Mouse (Mus musculus) CD4-positive helper T cell, adult 2 months (primary cell): Measurements from ENCODE around the gene St3gal3.

Experiments
- DNase-seq: peaks from one replicate; pipeline ENCODE4 v3.0.0-alpha.2; 2012; ENCODE audit warnings: low read depth, missing footprints, low spot score

The St3gal3 gene

DNA sequence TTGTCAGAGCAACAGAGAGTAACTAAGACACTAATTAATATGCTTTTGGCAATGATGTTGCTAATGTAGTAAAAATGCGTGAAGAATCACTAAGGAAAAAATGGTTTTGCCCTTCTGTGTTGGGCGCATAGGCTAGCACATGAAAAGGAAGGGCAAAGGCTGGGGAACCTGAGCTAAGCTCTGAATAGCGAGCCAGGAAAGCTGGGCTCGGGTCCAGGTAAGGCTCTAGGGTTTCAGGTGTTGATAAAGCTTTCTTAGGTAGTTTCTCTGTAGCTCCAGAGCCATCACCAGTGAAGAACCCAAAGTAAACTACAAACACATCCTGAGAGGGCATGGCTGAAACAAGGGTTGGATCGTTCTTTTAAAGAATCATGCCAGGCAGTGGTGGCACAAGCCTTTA lies 6.8 kb upstream of the St3gal3 start:
- no peak for DNase-seq

- no peak for DNase-seq
These were observed 4.2 kb upstream of the St3gal3 start for GRCm38 (mm10) chr4:118138891-118139290.

GRCm38 (mm10) chr4:118137857-118138256 lies 3.1 kb upstream of the St3gal3 start:
- no peak for DNase-seq

DNA sequence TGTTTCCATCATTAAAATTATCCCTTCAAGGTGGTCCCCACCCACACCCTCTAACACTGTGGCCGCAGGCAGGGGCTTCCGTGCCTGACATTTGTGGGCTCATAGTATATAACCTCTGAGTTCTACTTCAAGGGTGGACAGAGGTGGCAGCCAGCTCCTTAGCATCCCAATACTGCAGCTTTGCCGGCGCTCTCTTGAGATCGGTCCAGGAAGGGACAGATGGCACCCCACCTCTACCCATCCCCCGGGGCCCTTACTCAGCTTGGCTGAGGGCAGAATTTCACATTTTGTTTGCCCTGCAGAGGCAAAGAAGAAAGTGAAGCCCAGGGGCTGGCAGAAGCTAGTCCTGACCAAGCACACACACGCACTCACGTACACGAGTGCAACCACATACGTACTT lies 2.6 kb upstream of the St3gal3 start:
- no peak for DNase-seq

DNA sequence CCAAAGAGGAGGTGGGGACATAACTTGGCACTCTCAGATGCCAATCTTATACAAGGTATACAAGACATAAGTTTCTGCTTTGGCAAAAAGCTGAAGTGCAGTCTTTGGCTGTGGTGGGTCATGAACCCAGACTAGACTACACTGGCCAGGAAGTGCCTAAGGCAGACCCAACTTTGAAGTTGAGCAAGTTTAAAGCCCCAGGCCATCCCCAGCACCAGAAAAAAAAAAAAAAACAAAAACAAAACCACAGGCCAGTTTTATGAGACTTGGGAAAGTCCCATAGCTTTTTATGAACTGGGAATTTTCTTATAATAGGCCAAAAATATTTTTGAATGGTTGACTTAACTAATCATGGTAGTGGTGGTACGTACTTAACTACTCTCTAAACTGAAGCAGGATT lies 700 bp upstream of the St3gal3 start:
- no peak for DNase-seq

DNA sequence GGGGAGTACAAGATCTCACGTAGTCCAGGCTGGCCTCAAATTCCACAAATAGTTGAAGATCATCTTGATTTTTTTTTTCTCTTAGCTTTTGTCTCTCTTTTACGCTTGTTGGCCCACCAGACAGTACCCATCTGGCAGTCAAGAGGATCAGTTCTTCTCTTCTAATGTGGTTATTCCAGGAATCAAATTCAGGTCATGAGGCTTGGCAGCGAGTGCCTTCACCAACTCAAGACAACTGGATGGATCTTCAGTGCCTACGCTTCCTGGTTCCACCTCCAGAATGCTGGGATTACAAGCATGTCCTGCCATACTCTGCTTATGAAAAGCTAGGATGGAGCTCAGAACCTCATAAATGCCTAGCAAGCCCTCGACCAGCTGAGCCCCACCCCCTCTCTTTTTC lies 3.4 kb downstream of the St3gal3 start:
- DNase-seq, result no peak

DNA sequence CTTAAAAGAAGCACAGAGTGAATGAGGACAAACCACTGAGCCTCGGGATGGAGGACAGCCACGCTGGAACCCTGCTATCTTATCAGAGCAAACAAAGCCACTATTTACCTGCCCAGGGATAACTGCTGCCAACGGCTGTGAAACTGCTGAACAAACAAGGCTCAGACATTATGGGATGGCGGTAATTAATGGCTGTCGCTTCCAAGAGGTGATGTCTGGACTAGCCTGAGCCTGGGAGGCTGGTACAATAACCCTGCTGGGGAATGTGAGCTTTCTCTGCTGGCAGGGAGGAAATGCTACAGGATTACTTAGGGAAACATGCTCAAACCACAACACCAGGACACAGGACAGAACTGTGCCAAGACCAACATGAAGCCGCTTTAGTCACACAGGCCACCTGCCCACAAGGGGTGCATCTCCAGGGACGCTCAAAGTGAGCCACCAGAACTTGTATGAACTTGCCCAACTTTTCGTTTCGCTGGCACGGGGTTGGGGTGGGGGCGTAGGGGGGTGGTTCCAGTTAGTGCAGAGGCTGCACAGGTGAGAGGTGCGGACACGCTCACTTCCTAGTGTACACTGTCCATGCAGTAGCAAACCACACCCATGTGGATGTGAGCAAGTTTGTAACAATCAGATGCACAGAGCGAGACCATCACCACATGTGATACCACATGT lies 11.5 kb downstream of the St3gal3 start:
- DNase-seq, result no peak

DNA sequence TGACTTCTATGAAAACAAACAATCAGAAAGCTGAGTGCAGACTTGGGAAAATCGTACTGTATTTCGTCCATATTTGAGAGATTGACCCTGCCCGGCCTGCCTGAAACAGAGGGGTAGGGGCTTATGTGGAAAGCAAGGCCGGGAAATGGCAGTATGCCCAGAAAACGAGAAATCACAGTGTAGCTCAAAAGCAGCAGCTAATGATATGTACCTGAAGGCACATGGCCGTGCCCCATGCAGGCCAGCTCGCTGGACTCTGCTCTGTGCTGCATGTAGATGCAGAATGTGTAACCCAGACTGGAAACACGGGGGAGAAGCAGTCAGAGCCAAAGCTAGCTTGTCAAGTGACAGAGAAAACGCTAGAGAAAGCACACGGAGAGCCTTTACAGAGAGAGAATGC lies 12.6 kb downstream of the St3gal3 start:
- no peak for DNase-seq

- DNase-seq, result no peak
These were observed 17.1 kb downstream of the St3gal3 start for GRCm38 (mm10) chr4:118117565-118117964.

DNA sequence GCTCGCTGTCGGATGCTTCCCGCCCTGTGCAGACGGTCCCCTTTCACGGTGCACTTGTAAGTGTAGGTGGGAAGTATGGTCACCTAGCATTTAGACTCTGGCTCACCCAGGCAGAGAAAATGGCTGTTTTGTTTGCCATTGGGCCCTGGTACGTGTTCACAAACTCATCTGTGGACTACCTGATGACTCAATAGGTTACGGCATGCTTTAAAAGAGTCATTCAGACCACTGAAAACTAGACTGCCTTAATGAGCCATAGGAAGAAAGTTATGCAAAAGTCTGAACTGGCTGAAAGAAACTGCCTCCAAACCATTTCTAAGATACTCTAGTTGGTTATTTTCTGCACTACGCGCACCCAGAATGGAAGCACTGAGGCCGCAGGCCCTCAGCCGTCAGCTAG lies 18.6 kb downstream of the St3gal3 start:
- DNase-seq, result no peak

- DNase-seq, result no peak
These were observed 19.6 kb downstream of the St3gal3 start for GRCm38 (mm10) chr4:118115132-118115531.

GRCm38 (mm10) chr4:118112601-118113000 lies 22.1 kb downstream of the St3gal3 start:
- no peak for DNase-seq

GRCm38 (mm10) chr4:118109649-118110048 lies 25.1 kb downstream of the St3gal3 start:
- no peak for DNase-seq

DNA sequence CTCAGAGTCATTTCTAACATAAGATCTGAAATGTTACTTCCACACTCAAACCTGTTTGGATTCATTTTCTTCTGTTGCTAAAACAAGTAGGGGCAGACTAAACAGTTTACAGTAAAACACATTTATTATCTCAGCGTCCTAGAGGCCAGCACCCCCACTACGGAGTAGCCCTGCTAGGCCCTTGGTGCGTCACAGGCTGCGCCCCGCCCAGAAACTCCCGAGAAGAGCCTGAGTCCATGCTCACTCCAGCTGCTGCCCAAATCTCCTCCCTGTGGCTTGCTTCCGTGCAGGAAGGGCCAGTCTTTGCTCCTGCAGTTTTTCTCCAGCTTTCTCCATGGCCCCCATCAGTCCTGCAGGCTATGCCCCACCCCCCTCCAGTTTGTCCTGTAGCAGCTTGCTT lies 25.9 kb downstream of the St3gal3 start:
- DNase-seq, result no peak

GRCm38 (mm10) chr4:118105256-118106053 lies 29.3 kb downstream of the St3gal3 start:
- DNase-seq, result no peak

DNA sequence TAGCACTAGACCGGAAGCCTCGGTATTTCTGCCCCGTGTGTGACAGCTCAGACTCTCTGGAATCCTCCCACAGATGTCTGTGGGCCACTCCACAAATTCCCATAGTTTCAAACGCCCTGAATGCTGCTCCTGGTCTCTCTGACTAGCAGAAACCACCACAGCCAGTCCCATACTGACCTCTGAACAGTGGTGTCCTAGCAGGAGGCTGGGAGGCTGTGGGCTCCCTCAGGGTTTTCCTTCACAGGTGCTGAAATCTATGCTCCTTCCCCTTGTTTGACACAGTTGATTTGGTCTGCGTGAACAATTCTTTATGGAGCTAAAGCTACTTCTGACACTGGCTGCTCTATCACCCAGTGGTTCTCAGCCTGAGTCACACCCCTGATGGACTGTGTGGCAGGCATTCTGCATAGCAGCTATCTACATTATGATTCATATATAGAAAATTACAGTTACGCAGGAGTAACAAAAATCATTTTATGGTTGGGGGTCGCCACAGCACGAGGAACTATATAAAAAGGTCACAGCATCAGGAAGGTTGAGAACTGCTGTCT lies 31.4 kb downstream of the St3gal3 start:
- DNase-seq, result no peak

DNA sequence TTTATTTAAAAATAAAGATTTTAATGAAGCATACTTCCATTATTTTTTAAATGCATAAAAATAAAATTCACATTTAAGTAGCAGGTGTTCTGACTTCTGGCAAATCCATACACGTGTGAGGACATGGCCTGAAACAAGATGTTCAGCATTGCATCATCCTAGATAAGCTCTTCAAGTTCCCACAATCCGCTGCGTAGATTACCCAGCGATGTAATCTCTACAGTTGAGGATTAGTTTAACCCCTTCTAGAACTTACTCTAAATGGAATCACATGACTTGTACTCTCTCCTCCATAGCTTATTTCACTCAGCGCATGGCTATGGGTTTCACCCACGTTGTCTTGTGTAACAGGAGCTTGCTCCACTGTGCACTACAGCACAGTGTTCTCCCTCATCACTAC lies 33.2 kb downstream of the St3gal3 start:
- no peak for DNase-seq

GRCm38 (mm10) chr4:118099637-118100364 lies 34.9 kb downstream of the St3gal3 start:
- DNase-seq, result no peak

DNA sequence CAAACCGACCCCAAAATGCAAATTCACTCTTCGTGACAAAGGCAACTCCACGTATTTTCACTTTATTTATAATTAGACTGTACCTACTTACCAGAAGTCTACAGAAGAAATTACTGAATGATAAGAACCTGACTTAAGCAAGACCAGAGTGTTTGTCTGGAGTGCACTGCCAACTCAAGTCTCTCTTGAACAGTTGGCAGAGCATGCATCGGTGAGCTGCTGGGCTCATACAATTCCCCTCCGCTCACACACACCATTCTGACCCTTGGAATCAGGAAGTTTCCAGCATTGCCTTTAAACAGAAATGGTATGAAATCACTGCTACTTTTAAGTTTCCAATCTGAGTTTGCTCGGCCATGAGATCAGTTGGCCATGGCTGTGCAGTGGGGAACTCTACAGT lies 36.1 kb downstream of the St3gal3 start:
- DNase-seq, result no peak

DNA sequence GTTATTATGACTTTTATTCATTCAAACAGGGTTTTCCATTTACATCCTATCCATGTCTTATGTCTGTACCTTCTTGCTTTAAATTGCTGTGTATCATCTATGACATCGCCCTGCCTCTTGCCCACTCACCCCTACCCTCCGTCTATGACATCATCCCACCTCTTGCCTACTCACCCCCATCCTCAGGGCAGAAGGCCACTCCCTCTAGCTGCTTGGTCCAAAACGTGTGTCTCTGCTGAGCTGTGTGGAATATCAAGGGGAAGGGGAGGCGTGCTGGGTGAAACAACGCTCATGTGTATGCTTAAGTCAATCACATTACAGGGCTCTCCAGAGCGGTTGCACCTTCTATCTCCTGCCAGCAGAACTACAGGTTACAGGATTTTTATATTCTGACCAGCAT lies 38.6 kb downstream of the St3gal3 start:
- DNase-seq, result no peak

DNA sequence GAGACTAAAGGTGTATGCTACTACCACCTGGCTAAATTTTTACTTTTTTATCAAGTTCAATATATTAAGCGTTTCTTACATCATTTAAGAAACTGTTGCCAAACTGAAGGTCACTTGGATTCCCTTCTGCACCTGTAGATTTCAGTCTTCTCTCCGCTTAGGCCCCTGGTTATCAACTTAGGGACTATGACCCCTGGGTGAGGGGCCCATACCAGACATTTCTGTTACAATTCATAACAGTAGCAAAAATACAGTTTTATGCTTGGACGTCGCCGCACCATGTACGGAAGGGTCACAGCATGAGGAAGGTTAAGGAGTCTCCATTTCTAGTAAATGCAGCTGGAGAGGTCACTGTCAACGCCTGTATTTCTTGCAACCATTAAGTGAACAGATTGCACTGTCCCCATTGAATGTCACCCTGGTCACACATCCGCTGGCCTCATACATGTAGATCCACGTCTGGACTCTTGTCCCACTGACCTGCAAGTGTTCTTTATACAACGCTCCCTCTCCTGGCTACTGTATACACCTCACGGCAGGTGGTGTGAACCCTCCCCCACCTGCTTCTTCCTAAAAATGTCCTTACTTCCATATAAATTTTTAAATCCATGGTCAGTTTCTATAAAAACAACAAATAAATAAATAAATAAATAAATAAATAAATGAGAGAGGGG lies 41.8 kb downstream of the St3gal3 start:
- no peak for DNase-seq

GRCm38 (mm10) chr4:118090449-118090848 lies 44.3 kb downstream of the St3gal3 start:
- DNase-seq, result no peak
